Mouse (Mus musculus): ENCODE data around the gene Kif5c.

Gene Kif5c

GRCm38 (mm10) chr2:49621234-49621633 lies 2.1 kb downstream of the Kif5c start:
- no peak for DNase-seq (ENCODE audit: low read depth)

- peak; percentile 10 for DNase-seq (ENCODE audit: low read depth)
Measured at GRCm38 (mm10) chr2:49625581-49625980, 6.5 kb downstream of the Kif5c start.

GRCm38 (mm10) chr2:49627611-49628010 lies 8.5 kb downstream of the Kif5c start:
- peak; percentile 13 for DNase-seq (ENCODE audit: low read depth)

GRCm38 (mm10) chr2:49628094-49628705 lies 9.1 kb downstream of the Kif5c start:
- DNase-seq (ENCODE audit: low read depth): peak; percentile 14

- DNase-seq (ENCODE audit: low read depth): no peak
Measured at GRCm38 (mm10) chr2:49629181-49629580, 10.1 kb downstream of the Kif5c start.

- no peak for DNase-seq (ENCODE audit: low read depth)
Measured at GRCm38 (mm10) chr2:49630636-49631035, 11.5 kb downstream of the Kif5c start.

GRCm38 (mm10) chr2:49633231-49633630 lies 14.1 kb downstream of the Kif5c start:
- DNase-seq (ENCODE audit: low read depth): no peak

- DNase-seq (ENCODE audit: low read depth): no peak
Measured at GRCm38 (mm10) chr2:49642761-49643160, 23.7 kb downstream of the Kif5c start.

- no peak for DNase-seq (ENCODE audit: low read depth)
Measured at GRCm38 (mm10) chr2:49643756-49644155, 24.7 kb downstream of the Kif5c start.

GRCm38 (mm10) chr2:49647591-49647990 lies 28.5 kb downstream of the Kif5c start:
- no peak for DNase-seq (ENCODE audit: low read depth)

GRCm38 (mm10) chr2:49648344-49648743 lies 29.2 kb downstream of the Kif5c start:
- no peak for DNase-seq (ENCODE audit: low read depth)

- DNase-seq (ENCODE audit: low read depth): no peak
Measured at GRCm38 (mm10) chr2:49648806-49649205, 29.7 kb downstream of the Kif5c start.

- no peak for DNase-seq (ENCODE audit: low read depth)
Measured at GRCm38 (mm10) chr2:49649211-49649610, 30.1 kb downstream of the Kif5c start.

GRCm38 (mm10) chr2:49651737-49652136 lies 32.6 kb downstream of the Kif5c start:
- DNase-seq (ENCODE audit: low read depth): no peak

GRCm38 (mm10) chr2:49654606-49655005 lies 35.5 kb downstream of the Kif5c start:
- DNase-seq (ENCODE audit: low read depth): no peak

- no peak for DNase-seq (ENCODE audit: low read depth)
Measured at GRCm38 (mm10) chr2:49655195-49655873, 36.2 kb downstream of the Kif5c start.

- DNase-seq (ENCODE audit: low read depth): no peak
Measured at GRCm38 (mm10) chr2:49655874-49656195, 36.7 kb downstream of the Kif5c start.

GRCm38 (mm10) chr2:49656988-49657387 lies 37.9 kb downstream of the Kif5c start:
- DNase-seq (ENCODE audit: low read depth): no peak

- DNase-seq (ENCODE audit: low read depth): no peak
Measured at GRCm38 (mm10) chr2:49657666-49658065, 38.6 kb downstream of the Kif5c start.

GRCm38 (mm10) chr2:49658988-49659387 lies 39.9 kb downstream of the Kif5c start:
- DNase-seq (ENCODE audit: low read depth): no peak

- no peak for DNase-seq (ENCODE audit: low read depth)
Measured at GRCm38 (mm10) chr2:49659964-49660363, 40.9 kb downstream of the Kif5c start.

- no peak for DNase-seq (ENCODE audit: low read depth)
Measured at GRCm38 (mm10) chr2:49660375-49660923, 41.4 kb downstream of the Kif5c start.

GRCm38 (mm10) chr2:49661348-49661747 lies 42.2 kb downstream of the Kif5c start:
- no peak for DNase-seq (ENCODE audit: low read depth)

GRCm38 (mm10) chr2:49661872-49662271 lies 42.8 kb downstream of the Kif5c start:
- DNase-seq (ENCODE audit: low read depth): no peak
